Mouse (Mus musculus) liver, adult 2 months (tissue): ENCODE measurements around the gene Gm10065. TPM values are rescaled to one million over a fixed set of nuclear protein-coding genes. Genes with fewer than 3 reads are reported as not detected.
"Not testable (repeated sequence)": the region's sequence is repeated elsewhere in the genome, so short reads cannot be mapped to it uniquely, and the experiment has no call there.

Experiments
- DNase-seq: peaks from one replicate; pipeline ENCODE4 v3.0.0-alpha.2; 2011; ENCODE audit warnings: low read depth, low spot score; ENCODE audit errors: extremely low read depth
- H3K27ac ChIP-seq: fragments of 200-500 bp; replicated peaks from 2 replicates; pipeline ENCODE4 v1.5.1; 2012; ENCODE audit warnings: low read depth, mild to moderate bottlenecking, control low read depth, inconsistent platforms, low read length; ENCODE audit not compliant: insufficient read depth
- H3K27me3 ChIP-seq: fragments of 200-500 bp; 2 replicates; pipeline ENCODE4 v1.6.1; 2012; ENCODE audit warnings: mild to moderate bottlenecking, moderate library complexity, low read length, inconsistent platforms; ENCODE audit not compliant: control insufficient read depth, insufficient read depth
- H3K36me3 ChIP-seq: fragments of 200-500 bp; 2 replicates; pipeline ENCODE4 v1.6.1; 2012; ENCODE audit warnings: low read length, inconsistent platforms; ENCODE audit not compliant: control insufficient read depth, insufficient read depth
- H3K4me1 ChIP-seq: fragments of 200-500 bp; 2 replicates; pipeline ENCODE4 v1.6.1; 2011; ENCODE audit warnings: low read length; ENCODE audit not compliant: control insufficient read depth, insufficient read depth
- H3K4me3 ChIP-seq: fragments of 200-500 bp; 2 replicates; pipeline ENCODE4 v1.5.1; 2011; ENCODE audit warnings: low read depth, mild to moderate bottlenecking, control low read depth, low read length, moderate library complexity; ENCODE audit not compliant: insufficient read depth
- H3K79me2 ChIP-seq: fragments of 200-500 bp; 2 replicates; pipeline ENCODE4 v1.6.1; 2012; ENCODE audit warnings: inconsistent platforms, mild to moderate bottlenecking, low read length, moderate library complexity; ENCODE audit not compliant: control insufficient read depth, insufficient read depth
- H3K9ac ChIP-seq: fragments of 200-500 bp; 2 replicates; pipeline ENCODE4 v1.6.1; 2012; ENCODE audit warnings: low read depth, mild to moderate bottlenecking, control low read depth, inconsistent platforms, low read length
- CTCF ChIP-seq: fragments of 200-500 bp; IDR thresholded peaks from 2 replicates; pipeline ENCODE4 v1.5.1; 2011; ENCODE audit warnings: low read depth, low read length, control low read depth
- POLR2A ChIP-seq: fragments of 200-500 bp; IDR thresholded peaks from 2 replicates; pipeline ENCODE4 v1.6.1; 2011; ENCODE audit warnings: low read length, control low read depth; ENCODE audit not compliant: insufficient read depth; ENCODE audit errors: extremely low read depth
- whole genome bisulfite sequencing: fragments of 180-500 bp; shearing (Covaris S2); methylation state at CpG from one replicate; pipeline ENCODE4 v1.1.7; 2018; 5-methylcytosine and 5-hydroxymethylcytosine counted together
- polyA plus RNA-seq: library from polyadenylated mRNA; depleted of rRNA; stranded (reverse); fragments of >200 nt; gene quantifications from 2 replicates; pipeline ENCODE4 v1.2.3, GENCODE M21; 2012
- total RNA-seq: library from RNA; depleted of rRNA; stranded (reverse); fragments of >200 nt; gene quantifications from 2 replicates; pipeline ENCODE4 v1.2.3, GENCODE M21; 2014

Gene Gm10065
- total and polyA plus RNA-seq, 2 experiments: not detected

DNA sequence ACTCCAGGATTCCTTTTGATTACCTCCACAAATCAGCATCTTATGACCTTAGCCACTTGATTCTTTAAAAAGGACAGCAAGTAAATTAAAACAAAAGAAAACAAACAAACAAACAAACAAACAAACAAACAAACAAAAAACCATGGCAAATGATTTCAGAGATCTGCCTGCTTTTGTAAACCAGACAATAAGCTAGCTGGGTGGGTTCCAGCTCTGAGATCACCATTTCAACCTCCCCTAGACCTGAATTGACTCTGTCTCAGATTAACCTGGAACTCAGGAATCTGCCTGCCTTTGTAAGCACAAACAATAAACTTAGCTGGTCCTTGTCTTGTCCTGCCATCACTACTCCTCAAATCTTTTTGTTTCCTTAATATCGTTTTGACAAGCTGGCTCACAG lies 7.6 kb upstream of the Gm10065 start:
- Histone ChIP-seq H3K9ac (no peak overlapping the region), H3K27me3 (no peaks in the 10 kb centered on the region), H3K79me2 (no peaks in the 10 kb centered on the region), H3K27ac (no peak overlapping the region), H3K36me3 (peaks cover 2% of the 10 kb centered on the region; the same call in 1 of the 2 replicates), H3K4me1 (no peaks in the 10 kb centered on the region), H3K4me3 (no peak overlapping the region)
- 92% methylated on average over 1 of the region's 1 CpGs for WGBS
- DNase-seq: no peak
- TF ChIP-seq CTCF: no peak
- TF ChIP-seq POLR2A: no peak

DNA sequence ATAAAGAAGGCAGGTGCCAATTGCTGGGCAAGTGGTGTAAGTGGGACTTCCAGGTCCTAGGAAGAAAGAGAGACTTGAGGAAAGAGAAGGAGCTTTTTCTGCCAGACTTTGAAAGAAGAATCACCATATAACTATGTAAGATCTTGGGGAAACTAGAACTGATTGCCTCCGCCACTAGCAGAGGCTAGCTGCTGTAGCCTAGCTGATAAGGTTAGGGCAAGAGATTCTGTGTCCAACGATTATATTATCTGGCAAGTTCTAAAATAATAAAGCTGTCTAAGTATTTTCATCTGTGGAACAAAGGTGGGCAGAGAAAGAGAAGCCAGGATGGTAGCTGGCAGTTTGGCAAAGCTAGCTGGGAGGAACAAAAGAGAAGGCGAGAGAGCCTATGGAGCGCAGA lies 6.8 kb downstream of the Gm10065 start:
- H3K9ac ChIP-seq: no peak overlapping the region
- TF ChIP-seq POLR2A (no peak), CTCF (no peak)
- 0 out of 2 replicates have a peak, but pooled peaks cover 3% of the 10 kb centered on the region for H3K4me1 ChIP-seq
- no peaks in the 10 kb centered on the region for H3K27me3 ChIP-seq
- no peak overlapping the region for H3K27ac ChIP-seq
- H3K79me2 ChIP-seq: no peaks in the 10 kb centered on the region
- 55% methylated on average over 4 of the region's 4 CpGs for WGBS
- H3K36me3 ChIP-seq: no peaks in the 10 kb centered on the region
- DNase-seq: no peak
- no peak overlapping the region for H3K4me3 ChIP-seq

GRCm38 (mm10) chr13:21469097-21469496 lies 10.1 kb downstream of the Gm10065 start:
- WGBS: 36% methylated on average over 9 of the region's 9 CpGs
- no peak overlapping the region for H3K9ac ChIP-seq
- TF ChIP-seq POLR2A (no peak), CTCF (no peak)
- no peaks in the 10 kb centered on the region for H3K27me3 ChIP-seq
- H3K4me1 ChIP-seq: 0 out of 2 replicates have a peak, but pooled peaks cover 3% of the 10 kb centered on the region
- H3K4me3 ChIP-seq: no peak overlapping the region
- H3K36me3 ChIP-seq: no peaks in the 10 kb centered on the region
- no peak for DNase-seq
- H3K79me2 ChIP-seq: no peaks in the 10 kb centered on the region
- no peak overlapping the region for H3K27ac ChIP-seq

DNA sequence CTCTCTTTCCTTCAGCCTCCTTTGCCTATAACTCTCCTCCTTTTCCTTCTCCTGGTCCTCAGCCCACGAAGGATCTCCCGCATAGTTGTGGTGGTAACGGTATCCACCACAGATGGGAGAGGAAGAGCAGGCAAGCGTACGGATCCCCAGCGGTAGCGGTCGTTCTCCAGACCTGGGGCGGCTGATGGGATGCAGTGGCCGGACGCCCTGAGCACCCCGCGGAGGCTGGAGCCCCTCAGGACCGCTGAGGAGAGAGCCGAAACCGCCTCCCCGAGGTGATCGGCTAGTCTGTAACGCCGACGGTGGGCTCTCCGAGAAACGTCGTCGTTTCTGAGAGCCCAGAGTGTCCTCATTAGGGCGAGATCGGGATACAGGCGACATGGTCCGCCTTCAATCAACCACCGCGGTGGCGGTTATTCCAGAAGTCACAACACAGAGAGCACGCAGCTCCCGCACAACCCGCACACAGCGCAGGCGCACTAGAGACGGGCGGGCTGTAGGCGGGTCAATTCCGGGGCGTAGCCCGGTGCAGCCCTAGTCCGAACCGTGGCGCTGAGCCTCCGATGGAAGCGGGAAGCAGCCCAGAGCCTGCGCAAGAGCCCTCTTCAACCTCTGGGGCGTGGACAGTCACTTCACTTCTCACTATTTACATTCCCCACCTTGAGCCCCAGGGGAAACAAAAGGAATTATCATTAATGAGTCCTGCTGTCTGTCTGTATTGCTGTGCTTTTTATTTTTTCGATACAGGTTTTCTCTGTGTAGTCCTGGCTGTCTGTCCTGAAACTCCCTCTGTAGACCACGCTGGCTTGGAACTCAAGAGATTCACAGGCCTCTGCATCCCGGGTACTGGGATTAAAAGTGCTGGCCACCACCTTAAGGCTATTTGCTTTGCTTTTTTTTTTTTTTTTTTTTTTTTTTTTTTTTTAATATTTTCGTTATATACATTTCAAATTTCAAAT lies 10.9 kb downstream of the Gm10065 start, which contains the start of gene Nkapl:
Gene Nkapl, minus strand, starts transcription at position 449 of the 959 bp plus-strand sequence.
- Histone ChIP-seq H3K4me3 (peak within 1 kb of the TSS; percentile 80), H3K36me3 (no peaks in the 10 kb centered on the region), H3K27ac (no peak within 1 kb of the TSS), H3K27me3 (no peaks in the 10 kb centered on the region), H3K4me1 (0 out of 2 replicates have a peak, but pooled peaks cover 3% of the 10 kb centered on the region), H3K9ac (peak within 1 kb of the TSS; percentile 84), H3K79me2 (no peaks in the 10 kb centered on the region)
- under 1% methylated on average over 54 of the region's 54 CpGs for WGBS
- TF ChIP-seq POLR2A (peak; percentile 73), CTCF (no peak)
- peak; percentile 78 for DNase-seq

GRCm38 (mm10) chr13:21467336-21467735 lies 11.9 kb downstream of the Gm10065 start:
- no peak for DNase-seq
- Histone ChIP-seq H3K27me3 (no peaks in the 10 kb centered on the region), H3K36me3 (no peaks in the 10 kb centered on the region), H3K79me2 (no peaks in the 10 kb centered on the region), H3K27ac (no peak overlapping the region), H3K4me3 (no peak overlapping the region), H3K9ac (no peak overlapping the region), H3K4me1 (0 out of 2 replicates have a peak, but pooled peaks cover 3% of the 10 kb centered on the region)
- TF ChIP-seq POLR2A: no peak
- no peak for TF ChIP-seq CTCF
- 90% methylated on average over 10 of the region's 10 CpGs for WGBS

DNA sequence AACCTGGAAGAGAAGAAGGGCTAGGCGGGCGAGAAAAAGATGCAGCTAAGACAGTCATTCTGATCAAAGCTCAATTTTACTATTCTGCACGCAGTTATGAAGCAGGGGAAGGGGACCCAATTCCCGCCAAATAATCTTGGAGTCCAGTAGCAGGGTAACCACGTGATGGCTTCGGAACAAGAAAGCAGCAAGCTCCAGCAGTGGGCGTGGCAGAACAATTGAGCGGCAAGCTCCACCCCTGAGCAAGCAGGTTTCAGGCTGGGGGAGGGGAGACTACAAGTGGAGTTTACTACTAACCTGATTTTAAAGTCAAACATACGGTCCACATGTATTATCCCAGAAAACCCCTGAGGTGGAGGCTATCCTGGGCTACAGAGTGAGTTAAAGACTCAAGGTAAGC lies 16.7 kb downstream of the Gm10065 start:
- not testable (repeated sequence) for H3K36me3 ChIP-seq, H3K4me3 ChIP-seq, DNase-seq, H3K27ac ChIP-seq, H3K27me3 ChIP-seq, H3K4me1 ChIP-seq, H3K79me2 ChIP-seq, H3K9ac ChIP-seq
- WGBS: 64% methylated on average over 9 of the region's 9 CpGs
